Mouse (Mus musculus) embryonic facial prominence, embryonic 14.5 days (tissue): ENCODE data around the gene Card14. TPM values are rescaled to one million over a fixed set of nuclear protein-coding genes. Genes with fewer than 3 reads are reported as not detected.
"Not testable (repeated sequence)": the region's sequence is repeated elsewhere in the genome, so short reads cannot be mapped to it uniquely, and the experiment has no call there.

Source experiments
- ATAC-seq: fragments of 200-750 bp; cut with Nextera tagmentation; 2 replicates; pipeline ENCODE4 v1.8.0; 2017; ENCODE audit warnings: low read depth, moderate number of reproducible peaks, moderate TSS enrichment
- DNase-seq: peaks from one replicate; pipeline ENCODE4 v3.0.0-alpha.2; 2015; ENCODE audit warnings: low spot score
- H3K27ac ChIP-seq: fragments of 300-500 bp; sonication (generic); replicated peaks from 2 replicates; pipeline ENCODE4 v1.5.1; 2014; ENCODE audit warnings: low read depth, mild to moderate bottlenecking, low read length, moderate library complexity
- H3K27me3 ChIP-seq: fragments of 300-500 bp; sonication (generic); replicated peaks from 2 replicates; pipeline ENCODE4 v1.6.1; 2014; ENCODE audit warnings: low read length; ENCODE audit not compliant: control insufficient read depth, insufficient read depth
- H3K36me3 ChIP-seq: fragments of 300-500 bp; sonication (generic); 2 replicates; pipeline ENCODE4 v1.6.1; 2014; ENCODE audit warnings: low read length, mixed read lengths; ENCODE audit not compliant: control insufficient read depth, insufficient read depth
- H3K4me1 ChIP-seq: fragments of 300-500 bp; sonication (generic); 2 replicates; pipeline ENCODE4 v1.6.1; 2014; ENCODE audit warnings: antibody characterized with exemption, low read length; ENCODE audit not compliant: control insufficient read depth, insufficient read depth
- H3K4me2 ChIP-seq: fragments of 300-500 bp; sonication (generic); 2 replicates; pipeline ENCODE4 v1.6.1; 2014; ENCODE audit warnings: low read depth, mild to moderate bottlenecking, low read length, moderate library complexity, mixed read lengths
- H3K4me3 ChIP-seq: fragments of 300-500 bp; sonication (generic); 2 replicates; pipeline ENCODE4 v1.5.1; 2014; ENCODE audit warnings: low read depth, mild to moderate bottlenecking, low read length
- H3K9ac ChIP-seq: fragments of 300-500 bp; sonication (generic); 2 replicates; pipeline ENCODE4 v1.6.1; 2014; ENCODE audit warnings: low read depth, mild to moderate bottlenecking, low read length, moderate library complexity, mixed read lengths
- H3K9me3 ChIP-seq: fragments of 300-500 bp; sonication (generic); 2 replicates; pipeline ENCODE4 v1.6.1; 2016; ENCODE audit warnings: low read length; ENCODE audit not compliant: control insufficient read depth
- WGBS: fragments of 180-500 bp; shearing (Covaris S2); extraction: QIAGEN DNeasy Blood & Tissue Kit; methylation state at CpG from one replicate; pipeline ENCODE4 v1.1.7; 2014; 5-methylcytosine and 5-hydroxymethylcytosine counted together
- polyA plus RNA-seq: library from polyadenylated mRNA; unstranded; fragments of >200 nt; fragmentation: Nextera tagmentation; extraction: Ambion mirVana; gene quantifications from 2 replicates; pipeline ENCODE4 v1.2.1, GENCODE M21; 2014

Card14 gene
- polyA plus RNA-seq, 1 experiment from 2014 or later, result 1.4 TPM

DNA sequence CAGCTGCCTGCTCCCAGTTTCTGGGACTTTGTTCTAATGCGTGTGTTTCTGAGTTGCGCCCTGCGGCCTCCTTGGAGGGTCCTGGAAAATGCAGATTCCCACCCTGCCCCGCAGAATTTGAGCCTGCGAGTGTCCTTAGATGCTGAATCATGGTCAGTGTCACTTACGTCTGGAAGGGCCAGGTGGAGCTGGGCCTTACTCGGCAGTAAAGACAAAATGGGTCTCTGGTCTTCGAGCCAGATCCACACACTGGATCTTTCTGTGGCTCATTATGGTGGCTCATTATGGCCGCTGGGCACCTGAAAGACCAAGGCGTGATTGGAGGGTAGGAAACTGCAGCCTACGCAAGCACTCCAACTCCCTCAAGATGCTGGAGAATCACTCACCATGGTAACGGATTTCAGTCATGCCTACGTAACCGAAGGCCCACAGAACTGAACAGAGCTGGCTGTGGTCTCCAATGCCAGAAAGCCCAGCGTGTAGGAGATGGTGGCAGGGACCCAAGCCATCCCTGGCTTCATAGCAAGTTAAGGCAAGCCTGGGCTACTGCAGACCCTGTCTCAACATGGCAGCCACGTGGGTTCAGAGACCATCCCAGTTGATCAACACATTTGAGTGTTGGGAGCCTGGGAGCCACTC, 38.9 kb upstream of the Card14 start:
- WGBS, result 78% methylated on average over 16 of the region's 16 CpGs
- H3K4me3 ChIP-seq, result peak overlapping the region; percentile 62
- DNase-seq (no peak), ATAC-seq (no peak)
- H3K27me3 ChIP-seq, result no peaks in the 10 kb centered on the region
- peak overlapping the region; percentile 71 for H3K9ac ChIP-seq
- H3K27ac ChIP-seq, result no peak overlapping the region
- no peaks in the 10 kb centered on the region for H3K9me3 ChIP-seq
- peak overlapping the region; percentile 96 for H3K4me2 ChIP-seq
- H3K4me1 ChIP-seq, result peaks cover 7% of the 10 kb centered on the region
- peaks cover 27% of the 10 kb centered on the region for H3K36me3 ChIP-seq

DNA sequence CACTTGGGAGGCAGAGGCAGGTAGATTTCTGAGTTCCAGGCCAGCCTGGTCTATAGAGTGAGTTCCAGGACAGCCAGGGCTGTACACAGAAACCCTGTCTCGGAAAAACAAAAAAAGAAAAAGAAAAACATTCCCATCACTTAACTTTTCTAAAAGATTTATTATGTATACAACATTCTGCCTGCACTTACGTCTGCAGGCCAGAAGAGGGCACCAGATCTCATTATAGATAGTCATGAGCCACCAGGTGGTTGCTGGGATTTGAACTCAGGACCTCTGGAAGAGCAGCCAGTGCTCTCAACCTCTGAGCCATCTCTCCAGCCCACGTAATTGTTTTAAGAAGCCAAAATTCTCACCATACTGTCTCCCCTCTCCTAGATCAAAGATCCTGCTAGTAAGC, 35.1 kb upstream of the Card14 start:
- not testable (repeated sequence) for H3K27me3 ChIP-seq, ATAC-seq, H3K4me1 ChIP-seq, H3K9ac ChIP-seq, DNase-seq, H3K27ac ChIP-seq, H3K4me3 ChIP-seq, H3K9me3 ChIP-seq, H3K4me2 ChIP-seq
- peaks cover 56% of the 10 kb centered on the region for H3K36me3 ChIP-seq
- WGBS, result 74% methylated on average over 3 of the region's 3 CpGs

DNA sequence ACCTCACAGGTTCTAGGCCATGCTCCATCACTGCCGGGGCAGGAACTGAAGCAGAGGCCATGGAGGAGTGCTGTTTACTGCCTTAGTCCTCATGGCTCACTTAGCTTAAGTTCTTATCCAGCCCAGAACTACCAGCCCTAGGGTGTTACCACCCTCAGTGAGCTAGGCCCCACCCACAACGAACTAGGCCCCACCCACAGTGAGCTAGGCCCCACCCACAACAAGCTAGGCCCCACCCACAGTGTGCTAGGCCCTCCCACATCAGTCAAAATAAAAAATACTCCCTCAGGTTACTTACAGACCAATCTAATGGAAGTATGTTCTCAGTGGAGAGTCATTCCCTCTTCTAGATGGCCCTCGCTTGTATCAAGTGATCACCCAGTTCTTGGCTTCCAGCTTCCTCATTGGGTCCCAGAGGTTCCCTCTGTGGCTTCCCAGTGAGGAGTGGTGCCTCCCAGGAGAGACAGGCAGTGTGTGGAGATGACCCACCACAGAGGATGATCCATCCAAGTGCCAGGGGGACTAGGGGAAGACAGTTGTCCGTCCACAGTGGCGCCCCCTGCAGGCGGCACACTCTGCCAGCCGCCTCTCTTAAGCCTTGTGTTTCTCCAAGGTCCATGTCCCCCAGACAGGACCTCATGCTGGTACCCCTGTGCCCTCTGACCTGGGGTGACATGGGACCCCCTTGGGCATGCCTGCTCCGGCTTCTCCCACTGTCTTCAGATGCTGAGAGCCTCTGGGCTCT, 34.2 kb upstream of the Card14 start:
- Histone ChIP-seq H3K27me3 (no peaks in the 10 kb centered on the region), H3K4me2 (no peak overlapping the region), H3K4me1 (peaks cover 4% of the 10 kb centered on the region), H3K9ac (no peak overlapping the region), H3K27ac (no peak overlapping the region), H3K4me3 (no peak overlapping the region), H3K9me3 (no peaks in the 10 kb centered on the region), H3K36me3 (peaks cover 65% of the 10 kb centered on the region)
- WGBS, result 83% methylated on average over 8 of the region's 8 CpGs
- DNase-seq (no peak), ATAC-seq (no peak)

DNA sequence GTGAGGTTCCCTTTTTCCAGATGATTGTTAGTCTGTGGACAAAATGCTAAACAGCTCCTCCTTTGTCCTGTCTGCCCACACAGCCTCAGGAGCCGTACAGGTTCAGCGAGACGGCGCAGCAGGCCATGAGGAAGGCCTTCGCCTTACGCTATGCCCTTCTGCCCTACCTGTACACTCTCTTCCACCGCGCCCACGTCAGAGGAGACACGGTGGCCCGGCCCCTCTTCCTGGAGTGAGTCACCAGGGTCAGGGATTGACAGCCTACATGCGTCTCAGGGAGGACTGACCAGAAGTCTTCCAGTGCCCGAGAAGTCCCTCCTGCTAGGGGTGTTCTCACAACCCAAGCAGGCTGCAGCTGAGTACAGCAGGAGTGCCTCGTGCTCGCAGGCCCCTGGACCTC, 26.5 kb upstream of the Card14 start:
- Histone ChIP-seq H3K27ac (no peak overlapping the region), H3K36me3 (peaks cover 76% of the 10 kb centered on the region), H3K4me1 (no peaks in the 10 kb centered on the region), H3K9ac (no peak overlapping the region), H3K27me3 (no peaks in the 10 kb centered on the region), H3K4me3 (no peak overlapping the region), H3K9me3 (no peaks in the 10 kb centered on the region), H3K4me2 (no peak overlapping the region)
- DNase-seq (no peak), ATAC-seq (no peak)
- WGBS, result 89% methylated on average over 15 of the region's 15 CpGs

DNA sequence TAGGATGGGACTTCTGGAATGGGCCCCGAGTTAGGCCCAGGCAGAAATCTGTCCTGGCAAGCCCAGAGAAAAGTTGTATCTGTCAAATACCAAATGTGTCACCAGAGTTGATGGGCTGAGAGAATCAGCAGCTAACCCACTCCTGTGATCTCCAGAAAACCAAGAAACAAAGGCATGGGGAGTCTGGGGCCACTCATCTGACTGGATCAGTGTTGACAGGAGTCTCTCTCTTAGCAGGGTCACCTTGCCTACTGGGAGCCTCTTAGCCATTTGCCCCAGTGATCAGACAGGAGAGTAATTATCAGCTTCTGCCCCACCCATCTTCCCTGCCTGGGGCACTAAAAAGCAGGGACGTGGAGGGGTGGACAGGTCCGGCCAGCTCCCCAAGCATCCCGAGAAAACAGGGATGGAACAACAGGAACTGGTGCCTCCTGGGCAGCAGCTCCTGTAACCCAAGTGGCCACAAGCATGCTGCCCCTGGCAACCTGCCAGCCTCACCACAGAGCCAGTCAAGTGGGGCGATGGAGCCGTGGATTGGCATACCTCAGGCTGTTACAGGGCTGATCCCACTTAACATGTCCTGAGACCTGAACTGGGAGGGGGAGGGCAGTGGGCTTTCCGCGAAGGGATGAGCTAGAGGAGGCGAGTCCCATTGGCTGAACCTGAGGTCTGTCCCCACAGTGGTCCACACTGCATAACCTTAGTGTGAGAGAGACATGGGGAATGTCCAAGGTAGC, 21.6 kb upstream of the Card14 start:
- ATAC-seq, result 0 out of 2 replicates have a peak, but pooled peaks have one; percentile 1
- H3K27me3 ChIP-seq, result no peaks in the 10 kb centered on the region
- H3K27ac ChIP-seq, result no peak overlapping the region
- peaks cover 91% of the 10 kb centered on the region for H3K36me3 ChIP-seq
- no peak overlapping the region for H3K4me2 ChIP-seq
- H3K4me3 ChIP-seq, result no peak overlapping the region
- H3K9ac ChIP-seq, result no peak overlapping the region
- H3K4me1 ChIP-seq, result no peaks in the 10 kb centered on the region
- WGBS, result 52% methylated on average over 8 of the region's 9 CpGs
- no peaks in the 10 kb centered on the region for H3K9me3 ChIP-seq
- DNase-seq, result peak; percentile 46

DNA sequence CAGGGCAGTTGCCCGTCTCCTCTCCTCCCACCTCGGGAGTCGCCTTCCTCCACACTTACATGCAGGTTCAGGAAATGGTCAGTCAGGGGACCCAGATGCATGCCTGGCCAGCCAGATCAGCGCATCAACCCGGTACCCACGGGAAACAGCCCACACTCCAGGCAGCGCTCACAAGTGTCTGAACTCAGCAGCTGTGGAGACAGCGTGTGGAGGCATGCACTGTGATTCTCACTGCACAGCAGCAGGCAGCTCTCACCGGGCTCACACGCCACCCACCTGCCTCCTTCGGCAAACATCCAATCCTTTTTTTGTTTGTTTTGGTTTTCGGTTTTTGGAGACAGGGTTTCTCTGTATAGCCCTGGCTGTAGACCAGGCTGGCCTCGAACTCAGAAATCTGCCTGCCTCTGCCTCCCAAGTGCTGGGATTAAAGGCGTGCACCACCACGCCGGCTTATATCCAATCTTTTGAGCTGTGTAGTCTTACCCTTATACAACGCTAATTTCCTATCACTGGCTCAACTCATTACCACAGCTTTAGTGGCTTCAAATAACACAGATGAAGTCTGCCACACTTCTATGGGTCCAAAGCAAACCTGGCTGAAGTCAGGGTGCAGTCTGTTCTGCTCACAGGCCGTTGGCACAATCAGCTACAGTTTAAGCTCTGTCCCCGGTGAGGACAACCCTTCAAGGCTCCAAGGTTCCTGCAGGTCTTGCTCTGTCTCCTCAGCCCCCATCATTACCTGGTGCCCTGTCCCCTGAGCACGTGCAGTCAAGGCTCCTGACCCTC, 20.2 kb upstream of the Card14 start:
- Histone ChIP-seq H3K36me3 (peaks cover 92% of the 10 kb centered on the region), H3K27me3 (no peaks in the 10 kb centered on the region), H3K9ac (no peak overlapping the region), H3K27ac (no peak overlapping the region), H3K4me3 (no peak overlapping the region), H3K4me1 (no peaks in the 10 kb centered on the region), H3K4me2 (no peak overlapping the region), H3K9me3 (no peaks in the 10 kb centered on the region)
- no peak for ATAC-seq
- WGBS, result 84% methylated on average over 20 of the region's 20 CpGs
- no peak for DNase-seq

DNA sequence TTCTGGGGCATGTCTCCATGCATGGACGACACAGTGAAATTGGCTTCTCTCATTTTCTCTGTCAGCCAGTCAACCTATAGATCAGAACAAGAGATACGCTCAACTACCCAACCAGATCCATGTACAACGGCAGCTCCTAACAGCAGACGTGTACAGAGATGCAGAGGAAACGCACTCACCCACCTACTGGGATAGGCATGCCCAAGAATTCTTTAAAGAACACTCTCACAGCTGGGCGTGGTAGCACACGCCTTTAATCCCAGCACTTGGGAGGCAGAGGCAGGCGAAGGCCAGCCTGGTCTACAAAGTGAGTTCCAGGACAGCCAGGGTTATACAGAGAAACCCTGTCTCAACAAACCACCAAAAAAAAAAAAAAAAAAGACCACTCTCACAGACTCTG, 14.7 kb upstream of the Card14 start:
- not testable (repeated sequence) for H3K9me3 ChIP-seq, H3K9ac ChIP-seq, ATAC-seq, H3K4me3 ChIP-seq, H3K4me2 ChIP-seq, H3K27me3 ChIP-seq, H3K4me1 ChIP-seq, H3K27ac ChIP-seq, DNase-seq
- WGBS, result 93% methylated on average over 8 of the region's 8 CpGs
- H3K36me3 ChIP-seq, result peaks cover 98% of the 10 kb centered on the region

DNA sequence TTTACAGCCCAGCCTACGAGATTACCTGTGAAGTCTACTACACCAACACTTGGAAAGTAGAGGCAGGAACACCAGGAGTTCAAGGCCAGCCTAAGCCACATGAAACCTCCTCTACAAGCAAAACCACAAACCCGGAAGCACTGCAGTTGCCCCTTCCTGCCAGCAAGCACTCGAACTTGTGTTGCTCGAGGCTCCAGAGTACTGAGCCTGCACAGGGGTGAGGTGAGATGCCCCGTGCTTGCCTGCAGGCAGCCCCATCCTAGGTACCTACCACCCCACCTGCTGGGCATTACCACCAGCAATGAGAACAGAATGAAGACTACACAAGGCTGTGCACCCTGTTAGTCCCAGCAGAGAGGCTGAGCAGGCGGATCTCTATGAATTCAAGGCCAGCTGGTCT, 9.6 kb upstream of the Card14 start:
- no peak for DNase-seq
- 79% methylated on average over 6 of the region's 6 CpGs for WGBS
- peak overlapping the region; percentile 99; the same call in 1 of the 2 replicates for H3K9ac ChIP-seq

More for the DNA sequence above, 9.6 kb upstream of the Card14 start:
- H3K27ac ChIP-seq, result no peak overlapping the region
- peaks cover 54% of the 10 kb centered on the region for H3K36me3 ChIP-seq
- peak overlapping the region; percentile 93; the same call in 1 of the 2 replicates for H3K4me3 ChIP-seq
- peak overlapping the region; percentile 85 for H3K4me2 ChIP-seq
- ATAC-seq, result no peak
- H3K4me1 ChIP-seq, result peaks cover 9% of the 10 kb centered on the region
- H3K27me3 ChIP-seq, result no peaks in the 10 kb centered on the region
- no peaks in the 10 kb centered on the region for H3K9me3 ChIP-seq
